Mouse (Mus musculus) stomach, embryonic 15.5 days (tissue): ENCODE measurements around the gene Slc2a9. TPM values are rescaled to one million over a fixed set of nuclear protein-coding genes. Genes with fewer than 3 reads are reported as not detected.

Experiments
- ATAC-seq: fragments of 200-750 bp; cut with Nextera tagmentation; 2 replicates; pipeline ENCODE4 v1.8.0; 2017; ENCODE audit warnings: low read depth, moderate number of reproducible peaks, moderate TSS enrichment; ENCODE audit not compliant: insufficient read depth, low FRiP score
- H3K27ac ChIP-seq: fragments of 300-500 bp; sonication (generic); 2 replicates; pipeline ENCODE4 v1.5.1; 2015; ENCODE audit warnings: mild to moderate bottlenecking, inconsistent platforms
- H3K27me3 ChIP-seq: fragments of 300-500 bp; sonication (generic); replicated peaks from 2 replicates; pipeline ENCODE4 v1.6.1; 2015; ENCODE audit warnings: inconsistent platforms
- H3K36me3 ChIP-seq: fragments of 300-500 bp; sonication (generic); 2 replicates; pipeline ENCODE4 v1.6.1; 2015; ENCODE audit warnings: inconsistent platforms
- H3K4me1 ChIP-seq: fragments of 300-500 bp; sonication (generic); 2 replicates; pipeline ENCODE4 v1.6.1; 2015; ENCODE audit warnings: inconsistent platforms
- H3K4me2 ChIP-seq: fragments of 300-500 bp; sonication (generic); 2 replicates; pipeline ENCODE4 v1.6.1; 2015; ENCODE audit warnings: mild to moderate bottlenecking, inconsistent platforms
- H3K4me3 ChIP-seq: fragments of 300-500 bp; sonication (generic); replicated peaks from 2 replicates; pipeline ENCODE4 v1.5.1; 2015; ENCODE audit warnings: inconsistent platforms
- H3K9ac ChIP-seq: fragments of 300-500 bp; sonication (generic); 2 replicates; pipeline ENCODE4 v1.6.1; 2015; ENCODE audit warnings: inconsistent platforms
- H3K9me3 ChIP-seq: fragments of 300-500 bp; sonication (generic); 2 replicates; pipeline ENCODE4 v1.6.1; 2016; ENCODE audit warnings: inconsistent platforms
- WGBS: fragments of 180-500 bp; shearing (Covaris S2); methylation state at CpG from one replicate; pipeline ENCODE4 v1.1.7; 2015; 5-methylcytosine and 5-hydroxymethylcytosine counted together
- polyA plus RNA-seq: library from polyadenylated mRNA; unstranded; fragments of >200 nt; fragmentation: Nextera tagmentation; extraction: Ambion mirVana; gene quantifications from 2 replicates; pipeline ENCODE4 v1.2.1, GENCODE M21; 2015

Gene Slc2a9
- polyA plus RNA-seq, 1 experiment from 2014 or later = 1.6 TPM

DNA sequence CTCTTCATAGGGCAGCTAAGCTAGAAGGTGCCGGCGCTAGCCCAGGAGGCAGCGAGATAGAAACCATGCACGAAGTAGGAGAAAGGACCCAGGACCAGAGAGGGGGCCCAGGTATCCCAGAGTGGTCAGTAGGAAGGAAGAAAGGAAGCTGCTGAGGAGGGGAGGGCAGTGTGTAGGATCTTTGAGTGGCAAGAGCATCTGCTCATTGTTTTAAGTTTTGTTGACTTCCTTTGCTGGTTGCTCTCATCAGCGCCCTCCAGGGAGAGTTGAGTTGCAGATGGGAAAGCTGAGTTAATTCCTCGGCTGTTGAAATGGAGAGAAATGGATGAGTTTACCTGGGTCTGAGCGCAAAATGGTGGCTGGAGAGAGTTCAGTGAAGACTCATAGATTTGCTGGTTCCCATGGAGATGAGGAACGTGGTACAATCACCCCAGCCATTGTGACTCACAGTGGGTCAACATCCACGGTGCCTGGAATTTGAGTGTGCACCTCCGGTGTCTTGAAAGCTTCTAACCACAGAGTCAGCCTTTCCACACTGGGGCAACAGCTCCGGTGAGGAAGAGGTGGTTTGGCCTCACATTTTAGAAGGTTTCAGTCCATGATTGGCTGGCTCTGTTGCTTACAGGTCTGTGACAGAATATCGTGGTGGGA, 201.1 kb downstream of the Slc2a9 start:
- Histone ChIP-seq H3K4me3 (no peak overlapping the region), H3K27me3 (no peaks in the 10 kb centered on the region), H3K4me1 (no peaks in the 10 kb centered on the region), H3K9me3 (no peaks in the 10 kb centered on the region), H3K9ac (no peak overlapping the region), H3K4me2 (no peak overlapping the region), H3K36me3 (no peaks in the 10 kb centered on the region), H3K27ac (no peak overlapping the region)
- ATAC-seq = no peak
- whole genome bisulfite sequencing = 84% methylated on average over 12 of the region's 12 CpGs

Other genes with a start within 250 kb of the Slc2a9 start
- 67.1 and 70.1 TPM in 2 replicates for gene Tmem128, start 243.0 kb downstream of the Slc2a9 start, polyA plus RNA-seq
- gene Otop1, start 227.2 kb downstream of the Slc2a9 start, polyA plus RNA-seq = not detected in 2 replicates
- not detected in 2 replicates for gene Drd5, start 183.8 kb downstream of the Slc2a9 start, polyA plus RNA-seq
- 227 TPM in 2 replicates for gene Wdr1, start 60.1 kb upstream of the Slc2a9 start, polyA plus RNA-seq
- gene Zfp518b, start 181.7 kb upstream of the Slc2a9 start, polyA plus RNA-seq = 13.2 and 13.8 TPM in 2 replicates